Mouse (Mus musculus): ENCODE measurements around the gene Adgrg3. TPM values are rescaled to one million over a fixed set of nuclear protein-coding genes. Genes with fewer than 3 reads are reported as not detected.

Adgrg3 gene
- total and polyA plus RNA-seq, 3 experiments: 0.08 TPM; not detected in 2

- no peak for TF ChIP-seq MAZ (IDR thresholded peaks at IDR 0.05; ENCODE audit: low read depth, low read length)
- no peak for TF ChIP-seq USF2 (IDR thresholded peaks at IDR 0.05; ENCODE audit: borderline replicate concordance in 1 of 2, insufficient read depth in 1 of 2, low read depth in 1 of 2, low read length in 2 of 2)
- TF ChIP-seq POLR2A (IDR thresholded peaks at IDR 0.05; ENCODE audit: control insufficient read depth in 1 of 2, insufficient read depth in 1 of 2, low read depth in 1 of 2, low read length in 2 of 2, poor library complexity in 1 of 2): no peak
- no peak for TF ChIP-seq MAFK (IDR thresholded peaks at IDR 0.05; ENCODE audit: borderline replicate concordance, low read depth, low read length)
- no peaks in the 10 kb centered on the region; the same call in 1 of the 2 replicates for H3K79me2 ChIP-seq (ENCODE audit: control insufficient read depth, insufficient read depth, low read length, poor library complexity)
- H3K9ac ChIP-seq (ENCODE audit: control insufficient read depth, low read depth, low read length, poor library complexity, severe bottlenecking): no peak overlapping the region
- no peak overlapping the region for H3K4me3 ChIP-seq (ENCODE audit: control insufficient read depth in 1 of 2, insufficient read depth in 1 of 2, low read depth in 2 of 2, low read length in 2 of 2)
- no peak overlapping the region for H3K27ac ChIP-seq (ENCODE audit: control insufficient read depth, low read depth, low read length)
- H3K4me1 ChIP-seq (ENCODE audit: control insufficient read depth in 1 of 2, insufficient read depth in 2 of 2, low read length in 2 of 2): peaks cover 4 to 7% of the 10 kb centered on the region in 2 experiments
- peaks cover 0 to 6% of the 10 kb centered on the region in 2 experiments; a peak in 2 of 4 replicates for H3K27me3 ChIP-seq (ENCODE audit: control insufficient read depth in 1 of 2, insufficient read depth in 2 of 2, low read length in 2 of 2)
- H3K36me3 ChIP-seq (ENCODE audit: control insufficient read depth in 1 of 2, insufficient read depth in 2 of 2, low read length in 2 of 2): peaks cover 0 to 2% of the 10 kb centered on the region in 2 experiments; a peak in 2 of 4 replicates
- no peak for DNase-seq (ENCODE audit: low read depth, low spot score)
- no peaks in the 10 kb centered on the region for H3K9me3 ChIP-seq (replicated peaks; ENCODE audit: insufficient read depth, low read length)
Observed at GRCm38 (mm10) chr8:95075504-95075903, 58.0 kb downstream of the Adgrg3 start.

- Histone ChIP-seq H3K36me3 (ENCODE audit: control insufficient read depth in 1 of 2, insufficient read depth in 2 of 2, low read length in 2 of 2) (peaks cover 0 to 2% of the 10 kb centered on the region in 2 experiments; a peak in 2 of 4 replicates), H3K4me3 (ENCODE audit: control insufficient read depth in 1 of 2, insufficient read depth in 1 of 2, low read depth in 2 of 2, low read length in 2 of 2) (no peak overlapping the region), H3K9ac (ENCODE audit: control insufficient read depth, low read depth, low read length, poor library complexity, severe bottlenecking) (no peak overlapping the region), H3K27ac (ENCODE audit: control insufficient read depth, low read depth, low read length) (no peak overlapping the region), H3K27me3 (ENCODE audit: control insufficient read depth in 1 of 2, insufficient read depth in 2 of 2, low read length in 2 of 2) (peaks cover 0 to 3% of the 10 kb centered on the region in 2 experiments; a peak in 2 of 4 replicates), H3K9me3 (replicated peaks; ENCODE audit: insufficient read depth, low read length) (no peaks in the 10 kb centered on the region), H3K79me2 (ENCODE audit: control insufficient read depth, insufficient read depth, low read length, poor library complexity) (no peaks in the 10 kb centered on the region; the same call in 1 of the 2 replicates), H3K4me1 (ENCODE audit: control insufficient read depth in 1 of 2, insufficient read depth in 2 of 2, low read length in 2 of 2) (peaks cover 4 to 7% of the 10 kb centered on the region in 2 experiments)
- no peak for DNase-seq (ENCODE audit: low read depth, low spot score)
- TF ChIP-seq MAX (IDR thresholded peaks at IDR 0.05; ENCODE audit: low read length): no peak
- TF ChIP-seq ZC3H11A (IDR thresholded peaks at IDR 0.05; ENCODE audit: low read depth, low read length): no peak
- TF ChIP-seq ZKSCAN1 (IDR thresholded peaks at IDR 0.05; ENCODE audit: low read depth, low read length): no peak
- TF ChIP-seq ELF1 (IDR thresholded peaks at IDR 0.05; ENCODE audit: low read depth, low read length): no peak
- no peak for TF ChIP-seq JUND (IDR thresholded peaks at IDR 0.05; ENCODE audit: low read depth, low read length)
- no peak for TF ChIP-seq TAL1 (IDR thresholded peaks at IDR 0.05; ENCODE audit: low read length)
- TF ChIP-seq RCOR1 (IDR thresholded peaks at IDR 0.05; ENCODE audit: low read depth, low read length): no peak
- no peak for TF ChIP-seq ZNF384 (IDR thresholded peaks at IDR 0.05; ENCODE audit: low read depth, low read length)
- TF ChIP-seq MYB (IDR thresholded peaks at IDR 0.05; ENCODE audit: low read depth, low read length): no peak
- TF ChIP-seq MXI1 (IDR thresholded peaks at IDR 0.05; ENCODE audit: low read depth, low read length): no peak
- TF ChIP-seq KAT2A (conservative IDR thresholded peaks at IDR 0.05; ENCODE audit: low read depth, low read length): no peak
- TF ChIP-seq BHLHE40 (IDR thresholded peaks at IDR 0.05; ENCODE audit: borderline replicate concordance, low read depth, low read length): no peak
- no peak for TF ChIP-seq POLR2AphosphoS2 (IDR thresholded peaks at IDR 0.05; ENCODE audit: low read length)
- TF ChIP-seq TBP (IDR thresholded peaks at IDR 0.05; ENCODE audit: low read depth, low read length): no peak
- TF ChIP-seq USF2 (IDR thresholded peaks at IDR 0.05; ENCODE audit: borderline replicate concordance in 1 of 2, insufficient read depth in 1 of 2, low read depth in 1 of 2, low read length in 2 of 2): no peak
- no peak for TF ChIP-seq MYC (IDR thresholded peaks at IDR 0.05; ENCODE audit: low read depth, low read length)
Observed at GRCm38 (mm10) chr8:95076151-95076550, 58.7 kb downstream of the Adgrg3 start.
